Mouse (Mus musculus): ENCODE results near the gene Zfp551. TPM values are rescaled to one million over a fixed set of nuclear protein-coding genes. Genes with fewer than 3 reads are reported as not detected.

Gene Zfp551
- total RNA-seq (2012; rRNA removed), result 1.9 and 2.0 TPM in 2 replicates
- total RNA-seq (2014; rRNA removed), result 0.42 and 0.94 TPM in 2 replicates
- 0.71 and 0.80 TPM in 2 replicates for polyA plus RNA-seq (2012; ENCODE audit: insufficient read length, low read depth)

DNA sequence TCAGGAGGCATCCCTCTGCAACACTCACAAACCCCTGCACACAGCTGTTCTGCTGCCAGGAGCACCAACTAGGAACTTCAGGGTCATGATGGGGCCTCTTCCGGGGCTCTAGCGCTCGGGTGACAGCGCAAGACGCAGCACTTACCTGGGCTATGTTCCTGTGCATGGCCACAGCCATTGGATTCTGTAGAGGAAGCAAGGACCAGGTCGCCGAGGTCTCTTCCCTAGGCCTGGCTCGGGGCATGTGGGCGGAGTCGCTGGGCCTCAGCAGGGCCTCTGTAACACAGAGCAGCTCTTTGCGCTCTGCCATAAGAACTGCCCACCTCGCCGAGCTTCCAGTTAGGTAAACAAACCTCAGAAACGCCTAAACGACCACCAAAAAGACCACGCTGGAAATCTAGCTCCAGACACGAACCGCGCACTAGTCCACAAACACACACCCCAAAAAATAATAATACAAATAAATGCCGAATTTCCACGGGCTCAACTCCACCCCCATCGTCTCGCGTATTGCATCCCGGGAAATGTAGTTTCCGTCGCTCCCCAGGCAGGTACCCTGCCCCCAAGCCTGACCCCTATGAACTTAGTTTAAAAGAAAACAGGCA lies at the start of gene Zfp551:
Zfp551 (minus strand) TSS at position 507 of the 605 bp plus-strand sequence.
- Histone ChIP-seq H3K36me3 (replicated peaks in 1 of 2; ENCODE audit: control insufficient read depth in 1 of 2, insufficient read depth in 1 of 2, low read length in 1 of 2) (peaks cover 0 to under 1% of the 10 kb centered on the region in 2 experiments), H3K4me1 (ENCODE audit: control insufficient read depth in 1 of 2, insufficient read depth in 2 of 2) (peaks cover 3% of the 10 kb centered on the region in 2 experiments; a peak in 1 of 4 replicates), H3K27ac (ENCODE audit: insufficient read depth, low read depth) (no peak within 1 kb of the TSS), H3K9me3 (replicated peaks; ENCODE audit: low read length) (no peaks in the 10 kb centered on the region), H3K79me2 (replicated peaks; ENCODE audit: control insufficient read depth, extremely low read depth, insufficient read depth, poor library complexity, severe bottlenecking) (no peaks in the 10 kb centered on the region), H3K4me3 (replicated peaks in 1 of 3; ENCODE audit: low read depth in 2 of 3, low read length in 2 of 3, poor library complexity in 1 of 3) (peak within 1 kb of the TSS; percentile 54 to 59 (median 55)), H3K27me3 (replicated peaks) (peaks cover 3% of the 10 kb centered on the region), H3K9ac (ENCODE audit: insufficient read depth, low read depth) (peak within 1 kb of the TSS; percentile 47), H3K4me2 (ENCODE audit: insufficient read depth, low read depth, poor library complexity, severe bottlenecking) (peak within 1 kb of the TSS; percentile 55)
- TF ChIP-seq KAT2A (IDR thresholded peaks at IDR 0.05; ENCODE audit: insufficient replicate concordance, low read length) (peak; percentile 62; the same call in 1 of the 2 replicates), USF1 (IDR thresholded peaks at IDR 0.05; ENCODE audit: low read depth, low read length) (no peak), ZMIZ1 (IDR thresholded peaks at IDR 0.05; ENCODE audit: low read depth, low read length) (no peak), NRF1 (IDR thresholded peaks at IDR 0.05; ENCODE audit: low read depth, low read length) (no peak), MEF2A (IDR thresholded peaks at IDR 0.05; ENCODE audit: borderline replicate concordance, low read depth, low read length) (no peak), SIN3A (IDR thresholded peaks at IDR 0.05; ENCODE audit: low read length) (0 out of 2 replicates have a peak, but pooled peaks have one; percentile 54), JUND (conservative IDR thresholded peaks at IDR 0.05; ENCODE audit: low read depth, low read length) (no peak), MAZ (IDR thresholded peaks at IDR 0.05; ENCODE audit: low read depth, low read length) (no peak), ETS1 (conservative IDR thresholded peaks at IDR 0.05; ENCODE audit: low read depth, low read length) (no peak), E2F4 (IDR thresholded peaks at IDR 0.05; ENCODE audit: insufficient replicate concordance, low read depth, low read length) (no peak), MAX (IDR thresholded peaks at IDR 0.05; ENCODE audit: low read length) (0 out of 2 replicates have a peak, but pooled peaks have one; percentile 19), MYC (IDR thresholded peaks at IDR 0.05; ENCODE audit: low read depth, low read length) (no peak), ZC3H11A (IDR thresholded peaks at IDR 0.05; ENCODE audit: low read depth, low read length) (no peak), CHD2 (IDR thresholded peaks at IDR 0.05; ENCODE audit: low read length) (peak; percentile 76), GABPA (IDR thresholded peaks at IDR 0.05; ENCODE audit: insufficient replicate concordance, low read depth, low read length) (no peak), RCOR1 (conservative IDR thresholded peaks at IDR 0.05; ENCODE audit: low read depth, low read length) (no peak), ELF1 (IDR thresholded peaks at IDR 0.05; ENCODE audit: low read depth, low read length) (peak; percentile 27; the same call in 1 of the 2 replicates), IRF4 (IDR thresholded peaks at IDR 0.05; ENCODE audit: low read depth, low read length) (0 out of 2 replicates have a peak, but pooled peaks have one; percentile 11), POLR2A (IDR thresholded peaks at IDR 0.05; ENCODE audit: low read depth, low read length) (peak; percentile 38; the same call in 1 of the 2 replicates), SMC3 (IDR thresholded peaks at IDR 0.05; ENCODE audit: low read depth, low read length) (no peak), MAFK (IDR thresholded peaks at IDR 0.05; ENCODE audit: insufficient replicate concordance, low read length) (no peak), MXI1 (IDR thresholded peaks at IDR 0.05; ENCODE audit: low read depth, low read length) (no peak), ZNF384 (IDR thresholded peaks at IDR 0.05; ENCODE audit: low read depth, low read length) (no peak), HCFC1 (IDR thresholded peaks at IDR 0.05; ENCODE audit: low read depth, low read length) (peak; percentile 91), NELFE (IDR thresholded peaks at IDR 0.05; ENCODE audit: low read depth, low read length) (no peak)
- in situ Hi-C loops (cut with MboI; ENCODE audit: low pct_ligation_motif_present, low pct_unique_long_range_greater_than_20kb, low sequenced_read_pairs) (no loop called here), dilution Hi-C loops (cut with MboI; ENCODE audit: extremely low pct_ligation_motif_present, extremely low pct_unique_long_range_greater_than_20kb, low sequenced_read_pairs) (no loop called here)
- DNase-seq (ENCODE audit: extremely low read depth), result peak; percentile 37

Measured in CH12.LX (cell line).